Mouse (Mus musculus) midbrain, embryonic 12.5 days (tissue): ENCODE data around the gene Bcas3. TPM values are rescaled to one million over a fixed set of nuclear protein-coding genes. Genes with fewer than 3 reads are reported as not detected.
"Not testable (repeated sequence)": the region's sequence is repeated elsewhere in the genome, so short reads cannot be mapped to it uniquely, and the experiment has no call there.

Source experiments
- ATAC-seq: fragments of 200-750 bp; cut with Nextera tagmentation; 2 replicates; pipeline ENCODE4 v1.8.0; 2017; ENCODE audit warnings: low read depth, moderate TSS enrichment, moderate library complexity; ENCODE audit not compliant: low FRiP score
- H3K27ac ChIP-seq: fragments of 300-500 bp; sonication (generic); replicated peaks from 2 replicates; pipeline ENCODE4 v1.5.1; 2016; ENCODE audit warnings: mild to moderate bottlenecking
- H3K27me3 ChIP-seq: fragments of 300-500 bp; sonication (generic); 2 replicates; pipeline ENCODE4 v1.6.1; 2016; ENCODE audit warnings: mild to moderate bottlenecking
- H3K36me3 ChIP-seq: fragments of 300-500 bp; sonication (generic); 2 replicates; pipeline ENCODE4 v1.6.1; 2016
- H3K4me1 ChIP-seq: fragments of 300-500 bp; sonication (generic); 2 replicates; pipeline ENCODE4 v1.6.1; 2016
- H3K4me2 ChIP-seq: fragments of 300-500 bp; sonication (generic); replicated peaks from 2 replicates; pipeline ENCODE4 v1.6.1; 2016; ENCODE audit warnings: mild to moderate bottlenecking, moderate library complexity
- H3K4me3 ChIP-seq: fragments of 300-500 bp; sonication (generic); 2 replicates; pipeline ENCODE4 v1.5.1; 2016; ENCODE audit warnings: mild to moderate bottlenecking
- H3K9ac ChIP-seq: fragments of 300-500 bp; sonication (generic); replicated peaks from 2 replicates; pipeline ENCODE4 v1.6.1; 2016; ENCODE audit warnings: mild to moderate bottlenecking, moderate library complexity
- H3K9me3 ChIP-seq: fragments of 300-500 bp; sonication (generic); 2 replicates; pipeline ENCODE4 v1.6.1; 2016; ENCODE audit warnings: mild to moderate bottlenecking
- WGBS: fragments of 180-500 bp; shearing (Covaris S2); methylation state at CpG from one replicate; pipeline ENCODE4 v1.1.7; 2016; 5-methylcytosine and 5-hydroxymethylcytosine counted together
- polyA plus RNA-seq: library from polyadenylated mRNA; unstranded; fragments of >200 nt; fragmentation: Nextera tagmentation; extraction: Ambion mirVana; gene quantifications from 2 replicates; pipeline ENCODE4 v1.2.1, GENCODE M21; 2016

The Bcas3 gene
- polyA plus RNA-seq, 1 experiment from 2014 or later, result 26.8 TPM

DNA sequence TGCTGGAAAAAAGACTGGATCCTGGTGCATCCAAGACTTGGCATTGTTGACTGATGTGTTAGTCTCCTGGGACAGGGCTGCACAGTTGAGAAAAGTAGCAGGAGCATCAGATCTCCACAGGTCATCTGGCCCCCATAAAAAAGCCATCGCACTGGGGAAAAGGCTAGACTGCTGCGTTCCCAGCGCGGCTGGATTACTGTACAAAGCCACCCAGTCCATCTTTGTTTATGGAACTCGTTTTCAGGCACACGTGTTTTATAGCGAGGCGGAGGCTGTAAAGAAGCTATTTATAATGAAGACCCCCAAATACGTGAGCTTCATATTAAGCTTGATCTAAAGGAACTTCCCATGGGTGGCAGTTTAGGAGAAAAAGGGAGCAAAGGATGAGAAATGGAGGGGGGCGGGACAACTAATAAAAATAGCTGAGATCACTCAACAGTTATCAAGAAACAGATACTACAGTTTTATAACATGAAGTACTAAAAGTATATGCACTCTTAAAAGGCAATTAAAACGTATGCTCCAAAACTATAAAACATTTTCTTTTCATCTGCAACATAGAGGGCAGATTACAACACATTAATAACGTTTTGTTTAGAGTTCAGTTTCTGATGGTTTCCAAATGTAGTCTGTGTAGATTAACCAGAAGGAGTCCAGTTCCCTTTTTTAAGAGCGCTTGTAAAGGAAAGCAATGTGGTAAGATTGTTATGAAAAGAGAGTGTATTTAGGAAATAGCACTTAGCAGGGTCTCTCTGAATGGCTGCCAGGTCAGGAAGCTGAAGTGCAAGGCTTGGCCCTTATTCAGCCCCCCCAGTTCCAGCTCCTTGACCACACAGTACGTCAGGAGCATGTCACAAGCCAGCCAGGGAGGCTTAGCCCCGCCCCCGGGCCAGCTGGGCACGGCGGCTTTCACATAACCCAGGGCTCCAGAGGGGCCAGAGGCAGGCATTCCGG is 360.2 kb downstream of the Bcas3 start:
- Histone ChIP-seq H3K36me3 (no peaks in the 10 kb centered on the region), H3K4me1 (peaks cover 19% of the 10 kb centered on the region), H3K27me3 (peaks cover 66% of the 10 kb centered on the region), H3K4me2 (no peak overlapping the region), H3K9me3 (no peaks in the 10 kb centered on the region), H3K4me3 (no peak overlapping the region), H3K9ac (no peak overlapping the region), H3K27ac (no peak overlapping the region)
- no peak for ATAC-seq
- 59% methylated on average over 19 of the region's 19 CpGs for WGBS

DNA sequence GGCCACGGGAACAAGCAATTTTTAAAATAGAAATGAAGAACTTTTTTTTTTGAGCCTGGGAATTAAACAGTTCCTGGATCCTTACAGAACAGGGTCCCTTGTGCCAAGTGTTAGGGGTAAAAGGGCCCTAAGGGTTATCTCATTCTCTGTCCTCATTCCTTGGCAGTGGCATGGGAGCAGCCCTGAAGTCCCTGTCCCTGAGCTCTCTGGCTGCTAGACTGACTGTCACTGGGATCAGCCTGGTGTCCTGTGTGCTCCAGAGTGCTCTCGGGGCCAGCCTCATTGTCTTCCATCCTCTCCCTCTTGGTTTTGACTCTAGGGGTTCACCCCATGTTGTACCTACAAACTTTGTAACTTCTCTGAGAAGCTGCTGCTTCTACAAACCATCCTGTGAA is 360.8 kb downstream of the Bcas3 start:
- H3K4me3 ChIP-seq, result no peak overlapping the region

DNA sequence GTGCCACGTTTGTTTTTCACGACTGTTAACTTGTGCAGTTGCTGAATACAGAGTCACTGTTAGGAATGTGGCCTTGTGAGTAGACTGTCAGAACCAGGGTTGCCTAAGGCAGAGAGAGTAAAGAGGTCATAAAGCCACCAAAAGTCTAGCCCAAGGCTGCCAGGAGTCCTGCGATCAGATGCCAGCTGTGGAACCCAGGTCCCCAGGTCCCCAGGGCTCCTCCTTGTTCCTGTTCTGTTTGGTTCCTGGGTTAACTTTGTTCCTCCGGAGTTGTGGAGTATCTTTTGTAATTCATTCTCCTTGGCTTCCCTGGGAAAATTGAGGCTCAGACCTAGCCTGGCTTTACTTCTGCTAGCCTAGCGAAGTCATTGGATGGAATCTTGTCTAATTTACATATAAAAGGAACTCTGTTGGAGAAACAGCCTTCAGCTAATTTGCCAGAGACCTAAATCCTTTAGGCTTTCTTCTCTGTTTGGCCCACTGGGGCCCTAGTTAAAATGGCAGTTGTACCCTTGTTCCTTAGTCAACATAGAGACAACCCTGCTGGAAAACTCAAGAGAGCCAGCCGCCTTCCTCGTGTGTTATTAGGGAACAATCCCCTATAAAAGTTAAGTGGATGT is 361.5 kb downstream of the Bcas3 start:
- Histone ChIP-seq H3K36me3 (no peaks in the 10 kb centered on the region), H3K4me1 (peaks cover 19% of the 10 kb centered on the region), H3K27ac (no peak overlapping the region), H3K4me2 (peak overlapping the region; percentile 21; the same call in 1 of the 2 replicates), H3K4me3 (no peak overlapping the region), H3K9ac (no peak overlapping the region), H3K9me3 (no peaks in the 10 kb centered on the region), H3K27me3 (peaks cover 75% of the 10 kb centered on the region)
- peak; percentile 30; the same call in 1 of the 2 replicates for ATAC-seq
- WGBS, result 4% methylated on average over 7 of the region's 7 CpGs

More for the DNA sequence above, 360.8 kb downstream of the Bcas3 start:
- ATAC-seq, result no peak
- H3K9ac ChIP-seq, result no peak overlapping the region
- H3K4me1 ChIP-seq, result peaks cover 19% of the 10 kb centered on the region
- 5% methylated on average over 2 of the region's 2 CpGs for WGBS
- H3K36me3 ChIP-seq, result no peaks in the 10 kb centered on the region
- H3K27me3 ChIP-seq, result peaks cover 73% of the 10 kb centered on the region
- no peak overlapping the region for H3K4me2 ChIP-seq
- no peak overlapping the region for H3K27ac ChIP-seq
- no peaks in the 10 kb centered on the region for H3K9me3 ChIP-seq

DNA sequence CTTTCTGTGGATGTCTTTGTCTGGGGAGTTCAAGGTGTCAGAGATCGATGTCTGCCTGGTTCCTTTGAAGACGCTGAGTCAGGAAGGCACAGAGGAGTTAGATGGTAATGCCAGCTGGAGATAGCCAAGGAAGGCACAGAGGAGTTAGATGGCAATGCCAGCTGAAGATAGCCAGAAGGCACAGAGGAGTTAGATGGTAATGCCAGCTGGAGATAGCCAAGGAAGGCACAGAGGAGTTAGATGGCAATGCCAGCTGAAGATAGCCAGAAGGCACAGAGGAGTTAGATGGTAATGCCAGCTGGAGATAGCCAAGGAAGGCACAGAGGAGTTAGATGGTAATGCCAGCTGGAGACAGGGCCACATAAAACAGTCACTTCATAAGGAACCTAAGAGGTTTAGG is 363.8 kb downstream of the Bcas3 start:
- H3K27ac ChIP-seq, H3K36me3 ChIP-seq, H3K9me3 ChIP-seq, H3K4me3 ChIP-seq, H3K9ac ChIP-seq, ATAC-seq, H3K4me2 ChIP-seq: not testable (repeated sequence)
- H3K27me3 ChIP-seq, result peaks cover 74% of the 10 kb centered on the region
- WGBS, result 96% methylated on average over 2 of the region's 2 CpGs
- peaks cover 29% of the 10 kb centered on the region for H3K4me1 ChIP-seq

DNA sequence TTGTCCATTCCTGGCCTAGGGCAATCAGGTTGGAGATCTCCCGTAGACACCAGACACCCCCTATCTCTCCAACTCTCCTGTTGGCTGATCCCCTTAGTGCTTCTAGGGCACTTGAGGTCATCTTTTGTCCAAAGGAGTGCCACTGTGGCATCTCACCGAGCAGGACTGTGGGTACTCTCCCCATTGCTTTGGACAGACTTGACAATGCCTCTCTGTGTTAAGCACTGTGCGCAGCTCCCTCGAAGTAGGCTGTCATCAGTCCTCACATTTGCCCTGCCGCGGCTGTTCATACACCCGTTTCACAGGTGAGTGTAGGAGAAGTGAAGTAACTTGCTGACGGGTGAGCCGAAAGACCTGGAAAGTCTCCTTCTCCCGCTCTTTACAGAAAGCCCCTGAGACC is 366.1 kb downstream of the Bcas3 start:
- H3K27ac ChIP-seq, result no peak overlapping the region
- no peak overlapping the region for H3K4me3 ChIP-seq
- no peak overlapping the region for H3K9ac ChIP-seq
- H3K27me3 ChIP-seq, result peaks cover 61% of the 10 kb centered on the region
- H3K4me2 ChIP-seq, result no peak overlapping the region
- ATAC-seq, result no peak
- H3K4me1 ChIP-seq, result peaks cover 22% of the 10 kb centered on the region
- H3K36me3 ChIP-seq, result no peaks in the 10 kb centered on the region
- 86% methylated on average over 10 of the region's 10 CpGs for WGBS
- H3K9me3 ChIP-seq, result no peaks in the 10 kb centered on the region

DNA sequence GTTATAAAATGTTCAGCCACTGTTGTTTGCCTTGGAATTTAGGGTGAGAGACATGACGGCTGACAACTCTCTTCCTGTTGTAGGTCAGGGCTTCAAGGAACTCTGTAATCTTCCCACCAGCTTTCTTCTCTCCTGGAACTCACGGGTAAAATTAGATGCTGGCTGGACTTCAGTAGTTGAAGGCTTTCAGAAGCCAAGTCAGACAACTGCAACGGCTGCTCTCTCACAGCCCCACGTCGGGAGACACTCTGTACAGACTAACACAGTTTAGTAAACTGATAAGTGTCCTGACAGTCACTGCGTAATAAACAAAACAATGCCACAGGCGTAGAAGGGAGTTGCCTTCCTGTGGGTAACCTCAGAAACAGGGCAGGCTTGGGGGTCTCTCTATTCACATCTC is 366.8 kb downstream of the Bcas3 start:
- Histone ChIP-seq H3K36me3 (no peaks in the 10 kb centered on the region), H3K9me3 (no peaks in the 10 kb centered on the region), H3K27me3 (peaks cover 61% of the 10 kb centered on the region), H3K4me2 (no peak overlapping the region), H3K4me3 (no peak overlapping the region), H3K27ac (no peak overlapping the region), H3K4me1 (peaks cover 15% of the 10 kb centered on the region), H3K9ac (no peak overlapping the region)
- WGBS, result 52% methylated on average over 7 of the region's 7 CpGs
- no peak for ATAC-seq

DNA sequence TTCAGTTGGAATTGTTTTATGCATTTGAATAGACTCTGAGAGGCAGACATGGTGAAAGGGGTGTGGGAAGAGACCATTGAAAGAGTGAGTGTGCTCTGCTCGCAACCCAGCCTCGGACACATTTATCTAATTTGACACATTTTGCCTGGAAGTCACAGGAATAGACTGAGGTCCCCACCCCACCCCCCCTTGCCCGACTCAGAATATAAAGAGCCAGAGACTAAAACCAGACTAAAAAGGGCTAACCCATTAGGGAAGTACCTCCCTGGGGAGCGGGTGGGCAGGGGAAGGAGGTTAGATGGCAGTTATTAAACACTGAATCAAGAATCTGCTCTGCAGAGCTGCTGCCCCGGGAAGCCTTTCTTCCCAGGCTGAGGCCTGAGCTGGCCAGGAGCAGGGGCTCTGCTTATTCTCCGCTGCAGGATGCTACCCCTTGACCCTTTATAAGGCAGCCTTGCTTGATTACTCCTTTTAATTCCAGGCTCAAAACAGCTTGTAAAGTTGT is 367.4 kb downstream of the Bcas3 start:
- Histone ChIP-seq H3K4me2 (no peak overlapping the region), H3K27ac (no peak overlapping the region), H3K4me3 (no peak overlapping the region), H3K9me3 (no peaks in the 10 kb centered on the region), H3K4me1 (peaks cover 11% of the 10 kb centered on the region), H3K36me3 (no peaks in the 10 kb centered on the region), H3K27me3 (peaks cover 60% of the 10 kb centered on the region), H3K9ac (no peak overlapping the region; the same call in 1 of the 2 replicates)
- no peak for ATAC-seq
- 16% methylated on average over 6 of the region's 6 CpGs for WGBS

DNA sequence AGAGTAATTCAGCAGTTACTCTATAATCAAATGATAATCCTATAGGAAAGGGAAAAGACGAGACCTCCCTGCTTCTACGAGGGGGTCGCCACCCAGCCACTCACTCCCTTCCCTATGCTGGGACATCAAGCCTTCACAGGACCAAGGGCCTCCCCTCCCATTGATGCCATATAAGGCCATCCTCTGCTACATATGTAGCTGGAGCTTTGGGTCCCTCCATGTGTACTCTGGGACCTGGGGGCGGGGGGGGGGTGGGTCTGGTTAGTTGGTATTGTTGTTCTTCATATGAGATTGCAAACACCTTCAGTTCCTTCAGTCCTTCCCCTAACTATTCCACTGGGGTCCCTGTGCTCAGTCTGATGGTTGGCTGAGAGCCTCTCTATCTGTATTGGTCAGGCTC is 369.0 kb downstream of the Bcas3 start:
- peaks cover 45% of the 10 kb centered on the region for H3K27me3 ChIP-seq
- WGBS, result 75% methylated on average over 4 of the region's 4 CpGs

DNA sequence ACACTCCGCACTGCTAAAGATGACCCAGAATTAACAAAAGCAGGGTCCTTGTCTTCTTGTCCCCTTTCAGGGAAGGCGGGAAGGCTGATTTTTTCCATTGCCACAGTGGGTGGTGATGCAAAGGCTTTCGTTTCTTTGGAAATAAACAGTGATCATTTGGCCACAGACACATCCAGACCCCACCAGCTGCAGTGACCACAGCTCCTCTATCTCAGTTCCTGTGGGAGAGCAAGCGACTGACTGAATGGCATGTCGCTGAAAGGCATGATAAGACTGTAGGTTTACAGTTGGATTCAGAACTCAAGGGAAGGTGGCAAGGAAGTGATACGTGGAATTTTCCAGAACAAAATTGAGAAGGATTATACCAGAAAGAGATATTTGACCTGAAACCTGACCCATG is 371.2 kb downstream of the Bcas3 start:
- Histone ChIP-seq H3K4me2 (no peak overlapping the region), H3K27ac (no peak overlapping the region), H3K36me3 (no peaks in the 10 kb centered on the region), H3K4me1 (peaks cover 11% of the 10 kb centered on the region), H3K9ac (no peak overlapping the region), H3K4me3 (no peak overlapping the region), H3K27me3 (peaks cover 24% of the 10 kb centered on the region), H3K9me3 (no peaks in the 10 kb centered on the region)
- WGBS, result 77% methylated on average over 6 of the region's 6 CpGs
- ATAC-seq, result no peak

More for the DNA sequence above, 369.0 kb downstream of the Bcas3 start:
- no peak overlapping the region for H3K27ac ChIP-seq
- H3K36me3 ChIP-seq, result no peaks in the 10 kb centered on the region
- no peak for ATAC-seq
- no peak overlapping the region for H3K4me2 ChIP-seq
- no peak overlapping the region for H3K9ac ChIP-seq
- H3K4me3 ChIP-seq, result no peak overlapping the region
- H3K9me3 ChIP-seq, result no peaks in the 10 kb centered on the region
- H3K4me1 ChIP-seq, result peaks cover 11% of the 10 kb centered on the region

DNA sequence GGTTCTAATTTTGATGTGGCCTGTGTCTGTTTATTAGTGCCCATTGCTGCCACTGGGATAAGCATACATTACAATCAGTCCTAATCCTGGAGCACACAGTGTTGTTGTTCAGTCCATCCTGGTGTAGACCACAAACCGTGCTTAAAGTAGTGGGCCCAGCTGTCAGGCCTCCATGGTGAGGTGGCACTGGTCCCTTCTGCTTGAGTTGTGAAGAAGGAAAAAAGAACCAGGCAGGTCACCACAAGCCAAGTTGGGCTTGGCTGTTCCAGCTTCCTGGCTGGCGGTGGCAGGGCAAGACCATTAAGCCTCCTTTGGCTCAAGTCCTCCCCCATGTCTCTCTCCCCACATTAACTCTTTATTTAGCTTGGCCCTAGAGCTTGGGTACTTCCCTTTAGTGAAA is 376.8 kb downstream of the Bcas3 start:
- peaks cover 3% of the 10 kb centered on the region; the same call in 1 of the 2 replicates for H3K4me1 ChIP-seq
- H3K27me3 ChIP-seq, result peaks cover 16% of the 10 kb centered on the region; the same call in 1 of the 2 replicates
- no peaks in the 10 kb centered on the region for H3K9me3 ChIP-seq
- H3K4me2 ChIP-seq, result no peak overlapping the region
- H3K9ac ChIP-seq, result no peak overlapping the region
- no peaks in the 10 kb centered on the region for H3K36me3 ChIP-seq
- no peak for ATAC-seq
- no peak overlapping the region for H3K4me3 ChIP-seq
- 88% methylated on average over 2 of the region's 2 CpGs for WGBS
- H3K27ac ChIP-seq, result no peak overlapping the region

DNA sequence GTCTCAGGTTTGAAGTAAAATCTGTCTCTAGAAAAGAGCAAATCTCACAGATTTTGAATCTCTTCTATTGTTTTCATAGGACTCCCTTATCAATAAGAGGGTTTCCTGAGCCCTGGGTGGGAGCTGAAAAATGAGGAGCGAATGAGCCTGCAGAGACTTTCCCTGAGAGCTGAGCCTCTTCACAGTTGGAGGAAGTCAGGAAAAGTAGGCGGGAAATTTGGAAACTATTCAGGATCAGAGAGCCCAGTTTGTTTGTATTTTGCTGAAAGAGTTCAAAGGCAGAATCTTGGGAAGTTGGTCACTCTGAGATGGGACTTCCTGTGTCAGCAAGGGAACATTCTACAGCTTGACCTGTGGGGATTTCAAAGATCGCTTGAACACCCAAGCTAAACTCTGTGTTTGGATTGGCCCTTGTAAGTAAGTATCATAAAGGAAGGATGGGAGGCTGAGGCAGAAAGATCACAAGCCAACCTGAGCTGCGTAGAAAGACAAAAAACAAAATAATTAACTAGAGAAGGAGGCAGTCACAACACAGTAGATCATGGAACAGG is 379.6 kb downstream of the Bcas3 start:
- no peak for ATAC-seq
- Histone ChIP-seq H3K4me1 (peaks cover 3% of the 10 kb centered on the region; the same call in 1 of the 2 replicates), H3K27me3 (peaks cover 34% of the 10 kb centered on the region)

DNA sequence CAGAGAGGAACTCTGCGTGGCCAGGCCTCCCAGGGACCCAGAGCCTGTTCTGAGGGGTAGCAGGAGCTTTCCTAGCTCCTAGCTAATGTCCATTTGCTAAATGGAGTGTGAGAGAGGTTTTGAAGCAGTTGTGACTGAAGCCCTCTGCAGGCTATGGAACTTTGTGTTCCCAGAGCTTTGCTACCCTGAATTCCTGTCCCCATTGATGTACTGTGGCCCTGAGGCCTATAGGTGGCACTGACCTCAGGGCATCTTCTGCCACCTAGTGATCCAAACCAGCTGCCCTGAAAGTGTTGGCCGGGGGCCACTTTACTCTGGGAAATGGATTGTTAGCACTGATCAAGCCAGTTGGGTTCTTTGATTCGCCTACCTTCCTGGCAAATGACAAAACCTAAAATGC is 380.6 kb downstream of the Bcas3 start:
- H3K4me2 ChIP-seq, result no peak overlapping the region
- 50% methylated on average over 3 of the region's 3 CpGs for WGBS
- H3K4me3 ChIP-seq, result no peak overlapping the region
- H3K9me3 ChIP-seq, result no peaks in the 10 kb centered on the region
- H3K9ac ChIP-seq, result no peak overlapping the region
- H3K4me1 ChIP-seq, result peaks cover 9% of the 10 kb centered on the region; the same call in 1 of the 2 replicates
- H3K27me3 ChIP-seq, result peaks cover 34% of the 10 kb centered on the region
- H3K36me3 ChIP-seq, result no peaks in the 10 kb centered on the region
- H3K27ac ChIP-seq, result no peak overlapping the region
- no peak for ATAC-seq

More for the DNA sequence above, 379.6 kb downstream of the Bcas3 start:
- 70% methylated on average over 4 of the region's 4 CpGs for WGBS
- no peak overlapping the region for H3K27ac ChIP-seq
- no peaks in the 10 kb centered on the region for H3K9me3 ChIP-seq
- H3K4me2 ChIP-seq, result no peak overlapping the region
- no peak overlapping the region for H3K9ac ChIP-seq
- no peak overlapping the region for H3K4me3 ChIP-seq
- no peaks in the 10 kb centered on the region for H3K36me3 ChIP-seq
